14 mouse cellular contexts compared by ENCODE assay signal in genomic region chr10:80027681-80028520, GRCm38 (mm10). TPM values are rescaled to one million over a fixed set of nuclear protein-coding genes. Genes with fewer than 3 reads are reported as not detected.
DNase-seq lines count a peak whose midpoint lies in the region; ATAC-seq and TF ChIP-seq lines count a peak whose summit lies in the region.
"Had no signal": no experiment of that assay in that cellular context is flagged by ENCODE, and none has a peak within 500 bp of the region (broad histone marks: within the 10 kb centered on the region; RNA-seq: fewer than 3 reads in every experiment).

No protein-coding gene starts in this region.

- no peaks in the 10 kb centered on the region for H3K4me1 ChIP-seq in kidney, embryonic 14.5 days (ENCODE audit: control insufficient read depth, insufficient read depth, low read length)
- peaks cover 94% of the 10 kb centered on the region for H3K4me1 ChIP-seq in E14TG2a.4 (replicated peaks; ENCODE audit: low read depth, low read length)
- peaks cover 36% of the 10 kb centered on the region for H3K4me1 ChIP-seq in liver, embryonic 16.5 days (ENCODE audit: control insufficient read depth, low read depth, low read length)

- H3K4me3 ChIP-seq in kidney, embryonic 14.5 days (ENCODE audit: low read length): no peak overlapping the region
- peak overlapping the region; percentile 60 for H3K4me3 ChIP-seq in E14TG2a.4 (replicated peaks; ENCODE audit: low read length)
- H3K4me3 ChIP-seq in liver, embryonic 16.5 days (ENCODE audit: low read depth, low read length): no peak overlapping the region
- H3K4me3 ChIP-seq: heart, embryonic 15.5 days; midbrain, embryonic 10.5 days had no signal

- H3K9me3 ChIP-seq in kidney, embryonic 14.5 days (ENCODE audit: control insufficient read depth, low read length): no peaks in the 10 kb centered on the region
- H3K9me3 ChIP-seq in E14TG2a.4 (ENCODE audit: low read length): no peaks in the 10 kb centered on the region
- H3K9me3 ChIP-seq in liver, embryonic 16.5 days (replicated peaks; ENCODE audit: control insufficient read depth, low read length): no peaks in the 10 kb centered on the region
- H3K9me3 ChIP-seq: heart, embryonic 15.5 days; midbrain, embryonic 10.5 days had no signal

- TF ChIP-seq CTCF in E14TG2a.4 (conservative IDR thresholded peaks at IDR 0.05; ENCODE audit: low read length): no peak

- no peaks in the 10 kb centered on the region for H3K27me3 ChIP-seq in kidney, embryonic 14.5 days (ENCODE audit: control insufficient read depth, insufficient read depth, low read length)
- no peaks in the 10 kb centered on the region for H3K27me3 ChIP-seq in E14TG2a.4 (ENCODE audit: insufficient read depth, low read length)
- no peaks in the 10 kb centered on the region for H3K27me3 ChIP-seq in liver, embryonic 16.5 days (ENCODE audit: control insufficient read depth, insufficient read depth, low read depth, low read length)
- H3K27me3 ChIP-seq: heart, embryonic 15.5 days had no signal

- H3K4me2 ChIP-seq in kidney, embryonic 14.5 days (replicated peaks; ENCODE audit: low read depth, low read length): no peak overlapping the region
- no peak overlapping the region for H3K4me2 ChIP-seq in liver, embryonic 16.5 days (ENCODE audit: low read depth, low read length)
- H3K4me2 ChIP-seq: heart, embryonic 15.5 days had no signal

- peak; percentile 29; the same call in 1 of the 2 replicates for ATAC-seq in kidney, embryonic 14.5 days (ENCODE audit: low FRiP score, low TSS enrichment)
- peak; percentile 22; the same call in 1 of the 2 replicates for ATAC-seq in liver, embryonic 16.5 days (ENCODE audit: low read depth)
- ATAC-seq: hindbrain, postnatal 0 days had no signal

- no peak overlapping the region for H3K9ac ChIP-seq in kidney, embryonic 14.5 days (ENCODE audit: low read depth, low read length)
- no peak overlapping the region for H3K9ac ChIP-seq in liver, embryonic 16.5 days (ENCODE audit: low read depth, low read length)
- H3K9ac ChIP-seq: heart, embryonic 15.5 days had no signal

- 75% methylated on average over 20 of the region's 20 CpGs for WGBS in kidney, embryonic 14.5 days
- WGBS in liver, embryonic 16.5 days (ENCODE audit: insufficient replicate concordance): 60% methylated on average over 20 of the region's 20 CpGs

- peaks cover 3% of the 10 kb centered on the region; the same call in 1 of the 2 replicates for H3K36me3 ChIP-seq in kidney, embryonic 14.5 days (ENCODE audit: control insufficient read depth, insufficient read depth, low read length)
- peaks cover 39% of the 10 kb centered on the region for H3K36me3 ChIP-seq in E14TG2a.4 (ENCODE audit: insufficient read depth, low read length)
- peaks cover 8% of the 10 kb centered on the region; the same call in 1 of the 2 replicates for H3K36me3 ChIP-seq in liver, embryonic 16.5 days (ENCODE audit: control insufficient read depth, insufficient read depth)
- H3K36me3 ChIP-seq: heart, embryonic 15.5 days had no signal

- no peak overlapping the region for H3K27ac ChIP-seq in kidney, embryonic 14.5 days (ENCODE audit: low read depth, low read length)
- H3K27ac ChIP-seq in liver, embryonic 16.5 days (ENCODE audit: low read length): no peak overlapping the region
- H3K27ac ChIP-seq: heart, embryonic 15.5 days; hindbrain, postnatal 0 days; midbrain, embryonic 10.5 days had no signal

- no peak for DNase-seq in kidney, postnatal 10 days
- DNase-seq in ZHBTc4 (ENCODE audit: low read depth, low spot score): peak; percentile 92
- DNase-seq in adrenal gland, adult 2 months: no peak
- DNase-seq in ovary, postnatal 10 days (ENCODE audit: low spot score): no peak
- DNase-seq: adrenal gland, postnatal 36 days; cerebellum, adult 11-12 months; gastrocnemius, postnatal 25 days; layer of hippocampus, postnatal 36 days had no signal

RNA-seq across cellular contexts. Expression of gene Arhgap45, which starts 11.4 kb away (rescaled TPM):
- polyA plus RNA-seq in kidney, embryonic 14.5 days (2014; fragmentation: Nextera tagmentation; extraction: Ambion mirVana): 4.8 and 7.7 TPM in 2 replicates
- polyA plus RNA-seq in liver, embryonic 16.5 days (2015; fragmentation: Nextera tagmentation; extraction: Ambion mirVana): 16.6 and 17.3 TPM in 2 replicates
- total RNA-seq in adrenal gland, adult 2 months (2021): 1 to 10 TPM; 3.9 to 6.7 TPM
- 11.0 and 14.6 TPM in 2 replicates for polyA plus RNA-seq in adrenal gland, adult 2 months (2012; rRNA removed)

RNA-seq across cellular contexts. Expression of gene Polr2e, which starts 11.7 kb away (rescaled TPM):
- 276 and 310 TPM in 2 replicates for polyA plus RNA-seq in kidney, embryonic 14.5 days (2014; fragmentation: Nextera tagmentation; extraction: Ambion mirVana)
- 66.8 and 70.1 TPM in 2 replicates for polyA plus RNA-seq in liver, embryonic 16.5 days (2015; fragmentation: Nextera tagmentation; extraction: Ambion mirVana)
- total RNA-seq in adrenal gland, adult 2 months (2021): 100 to 1,000 TPM in 1 of 2 experiments, 10 to 100 TPM in 1; 97.3 to 106 TPM
- polyA plus RNA-seq in adrenal gland, adult 2 months (2012; rRNA removed): 111 and 122 TPM in 2 replicates

RNA-seq across cellular contexts. Expression of gene Gpx4, which starts 19.1 kb away (rescaled TPM):
- 552 and 641 TPM in 2 replicates for polyA plus RNA-seq in kidney, embryonic 14.5 days (2014; fragmentation: Nextera tagmentation; extraction: Ambion mirVana)
- 553 and 567 TPM in 2 replicates for polyA plus RNA-seq in liver, embryonic 16.5 days (2015; fragmentation: Nextera tagmentation; extraction: Ambion mirVana)
- total RNA-seq in adrenal gland, adult 2 months (2021): 1,000 to 10,000 TPM; 1,287 to 1,377 TPM
- polyA plus RNA-seq in adrenal gland, adult 2 months (2012; rRNA removed): 1,827 and 2,443 TPM in 2 replicates

RNA-seq across cellular contexts. Expression of gene Abca7, which starts 31.6 kb away (rescaled TPM):
- 1.8 and 2.7 TPM in 2 replicates for polyA plus RNA-seq in kidney, embryonic 14.5 days (2014; fragmentation: Nextera tagmentation; extraction: Ambion mirVana)
- polyA plus RNA-seq in liver, embryonic 16.5 days (2015; fragmentation: Nextera tagmentation; extraction: Ambion mirVana): 8.6 and 9.0 TPM in 2 replicates
- 10 to 100 TPM; 18.4 to 22.9 TPM for total RNA-seq in adrenal gland, adult 2 months (2021)
- 28.6 TPM in 2 replicates for polyA plus RNA-seq in adrenal gland, adult 2 months (2012; rRNA removed)

RNA-seq across cellular contexts. Expression of gene Cnn2, which starts 39.5 kb away (rescaled TPM):
- 186 and 220 TPM in 2 replicates for polyA plus RNA-seq in kidney, embryonic 14.5 days (2014; fragmentation: Nextera tagmentation; extraction: Ambion mirVana)
- 42.5 and 44.9 TPM in 2 replicates for polyA plus RNA-seq in liver, embryonic 16.5 days (2015; fragmentation: Nextera tagmentation; extraction: Ambion mirVana)
- total RNA-seq in adrenal gland, adult 2 months (2021): 10 to 100 TPM; 29.5 to 50.1 TPM
- polyA plus RNA-seq in adrenal gland, adult 2 months (2012; rRNA removed): 53.0 and 58.8 TPM in 2 replicates
